Mouse (Mus musculus) layer of hippocampus, adult 18-20 months (tissue): Measurements from ENCODE around the gene Cnnm3. TPM values are rescaled to one million over a fixed set of nuclear protein-coding genes. Genes with fewer than 3 reads are reported as not detected.

Experiments used
- DNase-seq, 2 experiments: peaks; one replicate each; pipeline ENCODE4 v3.0.0; 2022; ENCODE audit warnings: low spot score in 2 of 2
- microRNA-seq, 2 experiments: library from miRNA; unstranded; fragments of <30 nt; microRNA quantifications; one replicate each; pipeline ENCODE4 v1.2.0; 2021
- total RNA-seq, 2 experiments: library from RNA; stranded (reverse); gene quantifications; 2 replicates each; pipeline ENCODE4 v1.2.3; 2021

Cnnm3 gene
- total RNA-seq, 2 experiments from 2014 or later: 40.8 to 41.3 TPM

DNA sequence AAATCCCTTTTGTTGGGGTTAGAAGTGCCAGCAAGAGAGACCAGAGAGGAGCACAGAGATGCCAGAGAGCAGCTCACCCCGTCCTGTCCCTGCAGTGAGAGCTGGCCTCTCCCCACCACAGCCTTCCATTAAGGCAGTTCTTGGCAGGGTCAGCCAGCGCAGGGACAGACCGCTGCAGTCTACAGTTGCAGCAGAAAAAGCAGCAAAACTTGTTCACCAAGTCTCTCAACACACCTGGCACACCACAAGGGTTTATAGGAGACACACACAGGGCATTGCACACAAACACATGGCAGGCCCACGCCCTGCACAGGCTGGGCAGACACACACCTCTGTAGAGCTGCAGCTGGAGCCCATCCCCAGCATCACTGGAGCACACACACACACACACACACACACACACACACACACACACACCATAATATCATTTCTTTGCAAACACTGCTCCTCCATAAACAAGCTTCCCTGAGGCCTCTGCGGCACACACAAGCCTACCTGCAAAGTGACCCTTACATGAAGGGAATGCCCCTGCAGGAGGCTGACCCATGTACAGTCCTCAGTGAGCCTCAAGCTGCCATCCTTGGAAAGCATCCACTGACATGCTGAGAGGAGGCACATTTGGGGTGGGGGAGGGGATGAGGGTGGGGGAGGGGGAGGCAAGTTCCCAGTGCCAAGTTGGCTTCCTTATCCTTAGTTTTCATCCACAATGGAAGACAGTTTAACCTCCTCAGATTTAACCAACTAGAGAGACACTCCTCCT, 62.7 kb downstream of the Cnnm3 start:
- no peak for DNase-seq

GRCm38 (mm10) chr1:36575347-36575746, 63.7 kb downstream of the Cnnm3 start:
- DNase-seq: no peak

DNA sequence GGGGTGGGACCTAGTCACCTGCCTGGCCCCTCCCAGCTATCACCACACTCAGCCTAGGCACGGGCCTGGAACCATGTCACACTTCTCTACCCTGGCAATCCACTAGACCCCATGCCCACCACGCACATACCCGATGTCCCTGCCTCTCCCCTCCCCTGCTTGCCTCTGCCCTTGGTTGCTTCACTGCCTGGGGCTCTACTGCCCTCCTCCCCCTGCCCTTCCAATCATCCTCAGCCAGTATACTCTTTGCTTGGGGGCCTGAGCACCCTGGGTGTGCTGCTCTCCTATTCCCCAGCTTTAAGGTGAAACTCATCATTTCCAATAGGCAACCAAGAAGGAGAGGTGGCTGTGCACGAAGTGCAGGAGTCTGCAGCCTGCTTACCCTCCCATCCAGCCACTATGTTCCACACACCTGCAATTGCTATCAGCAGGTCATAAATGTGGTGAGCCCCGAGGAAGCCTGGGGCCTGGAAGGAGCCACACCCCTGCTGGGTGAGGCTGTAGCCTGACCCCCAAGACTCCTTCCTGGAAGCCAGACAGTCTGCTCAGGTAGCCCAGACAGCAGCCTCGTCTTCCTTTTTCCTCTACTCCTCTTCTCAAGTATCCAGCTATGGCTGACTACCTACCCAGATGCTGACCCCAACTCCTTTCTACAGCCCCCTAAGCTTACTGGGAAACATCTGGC, 65.5 kb downstream of the Cnnm3 start:
- no peak for DNase-seq

Small RNA genes within 50 kb of the gene (microRNA-seq; reads per million reads assigned to microRNA genes)
- gene Gm47280: 0 reads per million in 2 experiments

Other genes with a start within 250 kb of the Cnnm3 start
- gene Neurl3, start 237.2 kb upstream of the Cnnm3 start, total RNA-seq: under 1 TPM; 0.53 to 0.77 TPM
- 10 to 100 TPM; 15.2 to 16.4 TPM for gene Arid5a, start 204.1 kb upstream of the Cnnm3 start, total RNA-seq
- gene Kansl3, start 142.7 kb upstream of the Cnnm3 start, total RNA-seq: 10 to 100 TPM; 71.2 to 76.0 TPM
- gene Fer1l5, start 139.6 kb upstream of the Cnnm3 start, total RNA-seq: not detected
- gene Lman2l, start 66.6 kb upstream of the Cnnm3 start, total RNA-seq: 10 to 100 TPM; 72.1 to 77.4 TPM
- gene Cnnm4, start 40.2 kb upstream of the Cnnm3 start, total RNA-seq: 10 to 100 TPM; 15.6 to 16.6 TPM
- 1 to 10 TPM; 5.1 to 6.8 TPM for gene Ankrd23, start 25.0 kb downstream of the Cnnm3 start, total RNA-seq
- not detected for gene Gm42417, start 27.6 kb downstream of the Cnnm3 start, total RNA-seq
- 10 to 100 TPM; 11.1 TPM for gene Ankrd39, start 35.6 kb downstream of the Cnnm3 start, total RNA-seq
- gene Sema4c, start 46.5 kb downstream of the Cnnm3 start, total RNA-seq: 10 to 100 TPM in 1 of 2 experiments, 1 to 10 TPM in 1; 9.7 to 10.6 TPM
- not detected for gene Fam178b, start 171.3 kb downstream of the Cnnm3 start, total RNA-seq
- gene Cox5b, start 179.6 kb downstream of the Cnnm3 start, total RNA-seq: 100 to 1,000 TPM; 678 to 718 TPM
- not detected for gene 4933424G06Rik, start 198.3 kb downstream of the Cnnm3 start, total RNA-seq
- 100 to 1,000 TPM; 258 to 284 TPM for gene Actr1b, start 202.6 kb downstream of the Cnnm3 start, total RNA-seq
- 1 to 10 TPM; 3.6 to 3.7 TPM for gene Zap70, start 249.9 kb downstream of the Cnnm3 start, total RNA-seq